Mouse (Mus musculus) right cerebral cortex, postnatal 36 days (tissue): Measurements from ENCODE around the gene Anapc1.

ENCODE experiments used
- DNase-seq, 2 experiments: peaks; one replicate each; pipeline ENCODE4 v3.0.0; 2022; ENCODE audit warnings: low spot score in 2 of 2, mixed read lengths in 1 of 2

Gene Anapc1

DNA sequence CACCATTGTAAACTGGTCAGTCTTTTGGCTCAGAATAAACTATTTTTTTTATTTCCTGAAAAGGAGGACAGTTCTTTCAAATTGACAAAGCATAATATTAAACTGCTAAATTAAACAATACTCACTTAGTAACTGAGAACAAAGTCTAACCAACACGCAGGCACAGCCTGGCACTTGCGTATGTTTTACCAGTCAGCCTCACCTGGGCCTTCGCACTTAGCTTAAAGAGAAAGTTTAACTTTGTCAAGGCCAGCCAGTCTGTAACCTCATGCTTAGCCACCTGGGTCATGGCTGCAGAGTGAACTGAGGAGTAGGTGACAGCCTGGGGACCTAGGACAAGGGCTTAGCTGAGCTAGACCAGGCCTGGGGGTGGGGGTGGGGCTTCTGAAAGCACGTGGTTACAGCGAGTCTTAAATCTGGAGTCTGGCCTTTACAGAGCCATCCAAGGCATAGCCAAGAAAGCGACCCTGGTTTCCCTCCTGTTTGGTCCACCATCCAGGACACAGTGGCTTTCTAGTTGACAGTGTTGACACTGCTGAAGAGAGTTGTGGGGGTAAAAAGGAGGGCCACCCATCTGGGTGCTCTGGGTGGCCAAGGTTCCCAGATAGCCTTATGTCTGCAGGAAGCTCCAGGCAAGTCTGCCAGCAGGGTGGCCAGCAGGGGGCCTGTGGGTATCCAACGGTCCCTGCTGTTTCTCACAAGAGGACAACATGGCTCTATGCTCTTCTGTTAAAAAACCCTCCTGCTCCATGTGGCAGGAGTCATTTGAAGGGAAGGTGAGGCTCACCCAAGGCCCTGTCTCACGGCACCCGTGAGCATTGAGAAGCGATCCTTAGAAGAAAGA, 120.7 kb downstream of the Anapc1 start:
- DNase-seq, result no peak

DNA sequence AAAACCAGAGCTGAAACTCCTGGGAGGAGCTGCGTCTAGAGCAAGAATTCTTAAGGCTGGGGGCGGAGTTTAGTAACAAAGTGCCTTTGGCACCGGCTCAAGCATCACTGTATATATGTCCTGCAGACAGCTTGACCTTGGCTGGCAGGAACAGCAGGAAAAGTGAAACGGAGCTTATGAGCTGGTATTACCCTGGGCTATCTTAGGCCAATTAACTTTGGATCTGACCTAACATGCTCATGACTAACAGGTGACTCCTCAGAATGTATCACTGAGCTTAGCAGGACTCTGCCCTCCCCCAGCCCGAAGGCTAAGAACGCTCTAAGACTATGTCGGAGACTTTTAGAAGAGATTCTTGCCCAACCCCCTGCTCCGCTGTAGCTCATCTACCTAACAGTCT, 121.3 kb downstream of the Anapc1 start:
- no peak for DNase-seq

DNA sequence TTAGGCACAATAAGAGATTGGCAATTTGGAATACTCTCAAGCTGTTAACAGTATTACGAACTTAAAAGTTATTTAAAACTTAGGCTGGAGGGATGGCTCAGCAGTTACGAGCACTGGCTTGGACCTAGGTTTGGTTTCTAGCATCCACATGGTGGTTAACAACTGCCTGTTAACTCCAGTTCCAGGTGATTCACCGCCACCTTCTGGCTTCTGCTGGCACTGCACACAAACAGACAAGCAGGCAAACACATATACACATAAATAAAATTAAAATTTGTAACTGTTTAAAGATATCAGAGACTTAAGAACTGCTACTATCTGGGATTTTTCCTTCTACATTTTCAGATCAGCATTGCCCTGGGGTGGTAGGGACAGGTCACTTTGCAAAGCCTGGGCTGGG, 123.0 kb downstream of the Anapc1 start:
- no peak for DNase-seq
